Mouse (Mus musculus): ENCODE data around the gene Msantd4. TPM values are rescaled to one million over a fixed set of nuclear protein-coding genes. Genes with fewer than 3 reads are reported as not detected.
A peak's percentile ranks its signal among the peaks of the same experiment; 100 is the strongest.
"Not testable (repeated sequence)": the region's sequence is repeated elsewhere in the genome, so short reads cannot be mapped to it uniquely, and the experiment has no call there.

Msantd4 gene
- polyA plus RNA-seq (2011; ENCODE audit: insufficient read depth, insufficient read length, low replicate concordance, missing spikeins): 8.8 and 8.9 TPM in 2 replicates

DNA sequence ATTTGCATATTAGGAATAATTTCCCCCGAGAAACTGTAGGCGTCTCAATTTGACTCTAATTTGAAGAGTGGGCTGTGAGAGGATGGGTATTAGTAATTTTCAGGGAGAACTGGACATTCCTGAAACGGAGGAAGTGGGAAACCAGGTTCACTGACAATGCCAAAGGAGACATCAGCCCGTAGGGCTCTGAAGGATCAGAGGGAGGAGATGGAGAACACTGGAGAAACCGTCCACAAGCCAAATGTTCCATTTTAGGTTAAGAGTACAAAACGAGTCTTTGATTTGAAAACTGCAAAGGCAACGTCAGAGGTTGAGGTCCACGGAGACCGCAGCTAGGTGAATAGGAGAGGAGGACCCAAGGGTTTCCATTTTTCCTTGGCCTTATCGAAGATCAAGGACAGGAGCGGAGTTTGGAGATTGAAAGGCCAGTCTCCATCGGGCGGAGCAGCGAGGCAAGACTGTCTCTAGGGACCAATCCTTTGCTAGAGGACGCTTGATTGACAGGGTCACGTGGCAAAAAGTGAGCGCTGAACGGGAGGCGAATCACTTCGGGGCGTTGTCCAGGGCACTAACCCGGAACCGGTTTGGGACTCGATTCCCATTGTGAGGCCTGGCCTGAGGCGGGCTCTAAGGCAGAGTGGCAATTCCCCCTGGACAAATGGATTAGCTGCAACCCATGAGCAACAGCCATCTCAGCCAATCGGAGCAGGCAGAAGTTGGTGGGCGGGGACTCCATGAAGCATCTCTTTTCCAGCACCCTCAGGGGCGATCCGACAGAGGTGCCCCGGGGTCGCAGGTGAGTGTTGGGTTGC lies at the start of gene Msantd4:
Gene Msantd4 (plus strand): TSS at position 735 of the 812 bp plus-strand sequence.
- Histone ChIP-seq H3K27ac (ENCODE audit: control insufficient read depth, insufficient read depth, low read depth, low read length, poor library complexity) (no peak within 1 kb of the TSS), H3K4me1 (ENCODE audit: control insufficient read depth, insufficient read depth, low read length) (no peaks in the 10 kb centered on the region), H3K4me3 (replicated peaks; ENCODE audit: control insufficient read depth, low read depth, low read length) (peak within 1 kb of the TSS; percentile 85)
- TF ChIP-seq CTCF (IDR thresholded peaks at IDR 0.05; ENCODE audit: control insufficient read depth, insufficient read depth, low read length): no peak
- 1% methylated on average over 31 of the region's 31 CpGs for WGBS

DNA sequence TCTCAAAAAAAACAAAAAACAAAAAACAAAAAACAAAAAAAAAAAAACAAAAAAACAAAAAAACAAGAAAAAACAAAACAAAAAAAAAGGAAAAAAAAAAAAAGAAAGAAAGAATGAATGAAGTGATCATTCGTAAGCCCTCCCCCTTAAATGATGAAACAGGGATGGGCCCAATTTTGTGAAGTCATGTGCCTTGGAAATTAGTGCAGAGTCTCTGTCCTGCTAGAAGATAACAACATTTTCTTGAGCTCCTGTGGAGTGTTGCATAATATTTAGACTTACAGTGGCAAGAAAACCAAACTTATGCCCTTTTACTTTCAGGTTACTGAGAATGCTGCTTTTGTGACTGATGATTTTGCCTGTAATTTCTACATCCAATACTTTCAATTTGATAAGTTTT lies 23.2 kb upstream of the Msantd4 start:
- no peak overlapping the region for H3K4me3 ChIP-seq (replicated peaks; ENCODE audit: control insufficient read depth, low read depth, low read length)
- WGBS: 79% methylated on average over 1 of the region's 1 CpGs

DNA sequence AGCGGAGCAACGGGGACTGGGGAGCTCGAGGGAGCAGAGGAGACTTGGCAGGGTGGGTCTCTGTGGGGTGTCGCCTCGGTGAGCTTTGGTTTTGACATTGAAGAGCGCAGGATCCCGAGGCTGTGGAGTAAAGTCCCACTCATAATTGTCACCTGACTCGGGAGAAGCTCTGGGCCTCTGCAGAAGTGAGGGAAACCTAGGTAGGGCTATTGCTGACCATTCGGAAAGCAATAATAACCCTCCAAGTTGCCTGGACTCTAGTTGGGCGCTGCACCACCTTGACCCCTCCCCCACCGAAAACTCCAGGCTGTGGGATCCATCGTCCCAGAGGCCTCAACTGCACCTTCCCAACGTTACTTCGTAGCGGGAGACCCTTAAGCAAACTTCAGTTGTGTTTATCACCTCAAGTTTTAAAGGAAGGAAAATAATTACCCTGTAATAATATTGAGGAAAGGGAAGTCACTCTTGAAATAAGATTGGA lies 318 bp downstream of the Msantd4 start:
- WGBS: 1% methylated on average over 15 of the region's 15 CpGs
- no peak overlapping the region for H3K27ac ChIP-seq (ENCODE audit: control insufficient read depth, insufficient read depth, low read depth, low read length, poor library complexity)
- no peak for TF ChIP-seq POLR2A (IDR thresholded peaks at IDR 0.05; ENCODE audit: borderline replicate concordance, control insufficient read depth, low read depth, low read length)
- TF ChIP-seq CTCF (IDR thresholded peaks at IDR 0.05; ENCODE audit: control insufficient read depth, insufficient read depth, low read length): no peak

More for the DNA sequence above, 23.2 kb upstream of the Msantd4 start:
- TF ChIP-seq POLR2A (IDR thresholded peaks at IDR 0.05; ENCODE audit: borderline replicate concordance, control insufficient read depth, low read depth, low read length): no peak
- TF ChIP-seq CTCF (IDR thresholded peaks at IDR 0.05; ENCODE audit: control insufficient read depth, insufficient read depth, low read length): no peak
- Histone ChIP-seq H3K4me1 (ENCODE audit: control insufficient read depth, insufficient read depth, low read length) (no peaks in the 10 kb centered on the region), H3K27ac (ENCODE audit: control insufficient read depth, insufficient read depth, low read depth, low read length, poor library complexity) (no peak overlapping the region)

DNA sequence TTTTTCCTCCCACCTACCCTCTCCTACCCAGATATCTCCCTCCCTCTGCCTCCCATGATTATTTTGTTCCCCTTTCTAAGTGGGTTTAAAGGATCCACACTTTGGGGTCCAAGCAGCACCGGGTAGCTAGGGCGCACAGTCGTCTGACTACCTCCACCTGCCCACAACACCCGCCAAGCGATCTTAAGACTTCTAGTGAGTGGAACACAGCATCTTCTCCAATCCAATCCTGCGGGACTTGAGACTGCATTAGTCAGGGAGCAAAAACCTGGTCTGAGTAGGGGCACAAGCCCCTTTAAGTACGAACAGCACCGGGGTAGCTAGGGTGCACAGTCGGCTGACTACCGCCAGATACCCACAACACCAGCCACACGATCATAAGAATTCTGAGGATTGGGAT lies 24.4 kb downstream of the Msantd4 start:
- H3K27ac ChIP-seq (ENCODE audit: control insufficient read depth, insufficient read depth, low read depth, low read length, poor library complexity); H3K4me1 ChIP-seq (ENCODE audit: control insufficient read depth, insufficient read depth, low read length); H3K4me3 ChIP-seq (replicated peaks; ENCODE audit: control insufficient read depth, low read depth, low read length): not testable (repeated sequence)
- WGBS: 86% methylated on average over 11 of the region's 11 CpGs

More for the DNA sequence above, 318 bp downstream of the Msantd4 start:
- Histone ChIP-seq H3K4me3 (replicated peaks; ENCODE audit: control insufficient read depth, low read depth, low read length) (peak overlapping the region; percentile 85), H3K4me1 (ENCODE audit: control insufficient read depth, insufficient read depth, low read length) (no peaks in the 10 kb centered on the region)

Other genes with a start within 250 kb of the Msantd4 start
- 7.2 and 8.2 TPM in 2 replicates for gene Aasdhppt, start 67.1 kb upstream of the Msantd4 start, polyA plus RNA-seq (2011; ENCODE audit: insufficient read depth, insufficient read length, low replicate concordance, missing spikeins)
- gene Kbtbd3, start 66.7 kb upstream of the Msantd4 start, polyA plus RNA-seq (2011; ENCODE audit: insufficient read depth, insufficient read length, low replicate concordance, missing spikeins): 4.9 and 5.1 TPM in 2 replicates